Mouse (Mus musculus) small intestine, adult 2 months (tissue): ENCODE data around the gene Cd300a. TPM values are rescaled to one million over a fixed set of nuclear protein-coding genes. Genes with fewer than 3 reads are reported as not detected.

ENCODE experiments used
- H3K27ac ChIP-seq: fragments of 200-500 bp; 2 replicates; pipeline ENCODE4 v1.5.1; 2012; ENCODE audit warnings: low read depth, low read length, control low read depth, inconsistent platforms; ENCODE audit not compliant: insufficient read depth
- H3K27me3 ChIP-seq: fragments of 200-500 bp; 2 replicates; pipeline ENCODE4 v1.6.1; 2012; ENCODE audit warnings: mild to moderate bottlenecking, moderate library complexity, low read length, inconsistent platforms; ENCODE audit not compliant: control insufficient read depth, insufficient read depth
- H3K36me3 ChIP-seq: fragments of 200-500 bp; 2 replicates; pipeline ENCODE4 v1.6.1; 2012; ENCODE audit warnings: mild to moderate bottlenecking, low read length, control low read depth, inconsistent platforms; ENCODE audit not compliant: control insufficient read depth, insufficient read depth
- H3K4me1 ChIP-seq: fragments of 200-500 bp; 2 replicates; pipeline ENCODE4 v1.6.1; 2012; ENCODE audit warnings: low read length, inconsistent platforms, mixed read lengths; ENCODE audit not compliant: control insufficient read depth, insufficient read depth, insufficient read length
- H3K4me3 ChIP-seq: fragments of 200-500 bp; 2 replicates; pipeline ENCODE4 v1.5.1; 2012; ENCODE audit warnings: low read depth, mild to moderate bottlenecking, control low read depth, inconsistent platforms, low read length, moderate library complexity
- CTCF ChIP-seq: fragments of 200-500 bp; IDR thresholded peaks from 2 replicates; pipeline ENCODE4 v1.5.1; 2012; ENCODE audit warnings: low read depth, mild to moderate bottlenecking, control low read depth, inconsistent platforms, low read length, moderate library complexity, mixed read lengths; ENCODE audit not compliant: insufficient replicate concordance, insufficient read length; ENCODE audit errors: extremely low read depth
- POLR2A ChIP-seq: fragments of 200-500 bp; IDR thresholded peaks from 2 replicates; pipeline ENCODE4 v1.6.1; 2012; ENCODE audit warnings: low read depth, mild to moderate bottlenecking, control low read depth, inconsistent platforms, low read length, moderate library complexity
- WGBS: fragments of 180-500 bp; shearing (Covaris S2); methylation state at CpG from one replicate; pipeline ENCODE4 v1.1.7; 2018; 5-methylcytosine and 5-hydroxymethylcytosine counted together
- polyA plus RNA-seq: library from polyadenylated mRNA; depleted of rRNA; stranded (reverse); fragments of >200 nt; gene quantifications from 2 replicates; pipeline ENCODE4 v1.2.3, GENCODE M21; 2012

Gene Cd300a
- polyA plus RNA-seq, 1 experiment, result 0.91 TPM

DNA sequence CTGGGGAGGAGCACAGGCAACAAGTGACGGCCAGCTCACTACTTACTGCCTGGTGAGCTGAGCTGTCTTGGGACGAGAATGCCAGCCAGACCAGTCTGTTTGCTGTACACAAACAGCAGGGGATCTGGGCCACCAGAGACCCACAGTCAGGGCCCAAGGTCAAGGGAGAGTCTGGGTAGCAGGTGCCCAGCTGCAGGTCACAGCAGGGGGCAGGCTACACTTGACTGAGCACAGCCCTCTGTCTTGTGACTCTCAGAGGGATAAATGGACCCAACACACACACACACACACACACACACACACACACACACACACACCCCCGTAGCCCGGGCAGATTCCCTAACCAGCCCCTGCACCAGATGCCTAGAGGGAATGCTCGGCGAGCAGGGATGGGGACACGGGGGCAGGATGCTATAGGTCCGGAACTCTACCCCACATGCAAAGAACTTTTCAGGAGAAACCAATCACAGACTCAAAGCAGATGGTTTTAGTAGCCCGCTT, 14.5 kb upstream of the Cd300a start:
- H3K27ac ChIP-seq, result no peak overlapping the region
- no peaks in the 10 kb centered on the region for H3K36me3 ChIP-seq
- no peak overlapping the region for H3K4me3 ChIP-seq
- TF ChIP-seq POLR2A (no peak), CTCF (no peak)
- H3K4me1 ChIP-seq, result peaks cover 7% of the 10 kb centered on the region; the same call in 1 of the 2 replicates
- no peaks in the 10 kb centered on the region for H3K27me3 ChIP-seq
- 31% methylated on average over 9 of the region's 9 CpGs for WGBS

DNA sequence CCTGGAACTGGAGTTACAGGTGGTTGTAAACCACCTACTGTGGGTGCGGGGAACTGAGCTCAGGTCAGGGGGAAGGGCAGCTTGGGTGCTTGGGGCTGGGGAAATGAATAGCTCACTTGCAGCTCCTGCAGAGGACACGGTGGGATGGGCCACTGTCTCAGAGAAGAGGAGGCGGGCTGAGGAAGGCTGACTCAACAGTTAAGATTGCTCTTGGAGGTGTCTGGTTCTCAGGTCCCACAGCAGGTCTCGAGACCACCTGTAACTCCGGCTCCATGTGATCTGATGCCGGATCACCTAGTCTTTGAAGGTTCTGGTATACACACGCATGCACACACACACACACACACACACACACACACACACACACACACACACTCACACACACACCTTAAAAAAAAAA, 13.7 kb upstream of the Cd300a start:
- Histone ChIP-seq H3K4me1 (peaks cover 7% of the 10 kb centered on the region; the same call in 1 of the 2 replicates), H3K27me3 (no peaks in the 10 kb centered on the region)

DNA sequence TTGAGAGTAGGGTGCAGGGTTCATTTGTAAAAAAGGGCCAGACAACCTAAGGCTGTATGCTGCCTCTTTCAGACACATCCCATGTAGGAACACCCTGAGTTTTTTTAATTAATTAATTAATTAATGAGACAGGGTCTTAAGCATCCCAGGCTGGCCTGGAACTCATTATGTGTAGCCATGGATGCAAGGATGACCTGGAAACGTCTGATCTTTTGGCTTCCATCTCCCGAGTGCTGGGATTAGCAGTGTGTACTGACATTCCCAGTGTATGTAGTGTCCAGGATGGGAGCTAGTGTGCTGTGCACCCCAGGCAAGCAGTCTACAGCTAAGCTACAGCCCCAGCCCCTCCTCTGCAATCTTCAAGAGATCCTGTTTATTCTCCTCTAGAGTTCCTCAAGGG, 13.2 kb upstream of the Cd300a start:
- H3K4me1 ChIP-seq, result peaks cover 7% of the 10 kb centered on the region; the same call in 1 of the 2 replicates
- no peak for TF ChIP-seq POLR2A
- TF ChIP-seq CTCF, result no peak
- H3K36me3 ChIP-seq, result no peaks in the 10 kb centered on the region
- no peaks in the 10 kb centered on the region for H3K27me3 ChIP-seq
- WGBS, result 71% methylated on average over 2 of the region's 2 CpGs
- no peak overlapping the region for H3K4me3 ChIP-seq
- H3K27ac ChIP-seq, result no peak overlapping the region

More for the DNA sequence above, 13.7 kb upstream of the Cd300a start:
- no peaks in the 10 kb centered on the region for H3K36me3 ChIP-seq
- no peak overlapping the region for H3K27ac ChIP-seq
- no peak overlapping the region for H3K4me3 ChIP-seq
- TF ChIP-seq CTCF (no peak), POLR2A (no peak)
- WGBS, result 64% methylated on average over 7 of the region's 7 CpGs

DNA sequence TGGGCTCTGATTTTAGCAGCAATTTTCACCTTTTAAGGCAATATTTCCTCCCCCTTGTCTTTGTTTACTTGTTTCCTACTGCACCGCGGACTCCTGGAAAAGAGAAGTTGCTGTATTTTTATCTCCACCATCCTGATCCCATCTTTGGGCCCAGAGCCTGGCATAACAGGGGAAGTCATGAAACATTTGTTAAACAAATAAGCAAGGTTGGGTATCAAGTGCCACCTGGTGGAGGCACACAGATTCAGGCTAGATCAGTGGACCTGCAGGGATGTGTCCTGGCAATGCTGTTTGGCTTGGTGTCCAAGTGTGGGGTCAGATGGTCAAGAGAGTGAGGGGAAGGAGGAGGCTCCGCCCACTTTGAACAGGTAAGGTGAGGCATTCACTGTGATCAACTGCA, 12.7 kb upstream of the Cd300a start:
- Histone ChIP-seq H3K27ac (no peak overlapping the region), H3K27me3 (no peaks in the 10 kb centered on the region), H3K4me1 (peaks cover 7% of the 10 kb centered on the region; the same call in 1 of the 2 replicates), H3K4me3 (no peak overlapping the region), H3K36me3 (no peaks in the 10 kb centered on the region)
- TF ChIP-seq CTCF, result 0 out of 2 replicates have a peak, but pooled peaks have one; percentile 36
- no peak for TF ChIP-seq POLR2A
- 31% methylated on average over 3 of the region's 3 CpGs for WGBS

DNA sequence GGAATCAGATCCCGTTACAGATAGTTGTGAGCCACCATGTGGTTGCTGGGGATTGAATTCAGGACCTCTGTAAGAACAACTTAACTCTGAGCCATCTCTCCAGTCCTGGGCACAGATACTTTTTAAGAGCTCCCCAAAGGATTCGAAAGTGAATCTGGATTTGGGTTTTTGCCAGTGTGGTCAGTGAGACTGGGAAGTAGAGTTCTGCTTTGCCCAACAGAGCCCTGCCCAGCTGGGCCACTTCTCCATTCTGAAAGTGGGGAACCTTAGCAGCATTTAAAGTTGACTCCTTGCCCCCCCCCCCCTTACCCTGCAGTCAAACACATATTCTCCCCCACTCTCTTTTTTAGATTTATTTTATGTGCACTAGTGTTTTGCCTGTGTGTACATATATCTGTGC, 10.2 kb upstream of the Cd300a start:
- Histone ChIP-seq H3K4me1 (peaks cover 7% of the 10 kb centered on the region; the same call in 1 of the 2 replicates), H3K27me3 (no peaks in the 10 kb centered on the region), H3K27ac (no peak overlapping the region), H3K36me3 (no peaks in the 10 kb centered on the region), H3K4me3 (no peak overlapping the region)
- TF ChIP-seq POLR2A (no peak), CTCF (no peak)
- WGBS, result 65% methylated on average over 2 of the region's 2 CpGs

DNA sequence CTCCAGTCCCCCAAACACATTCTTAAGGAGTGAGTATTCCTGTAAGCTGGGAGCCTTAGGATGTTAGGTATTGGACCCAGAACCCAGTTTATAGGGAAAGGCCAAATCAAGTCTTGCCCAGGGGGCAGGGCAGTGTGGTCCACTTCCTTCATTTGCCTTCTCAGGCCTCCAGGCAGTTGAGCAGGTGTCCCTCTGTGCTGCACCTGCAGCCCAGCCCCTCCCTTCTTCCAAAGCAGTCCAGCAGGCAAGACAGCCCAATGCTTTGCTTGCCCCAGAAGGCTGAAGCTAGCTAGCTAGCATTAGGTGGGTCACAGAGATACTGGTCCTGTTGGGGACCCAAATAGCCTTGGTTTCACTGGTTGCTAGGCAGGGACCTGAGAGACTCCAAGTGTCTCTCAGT, 9.7 kb upstream of the Cd300a start:
- no peaks in the 10 kb centered on the region for H3K27me3 ChIP-seq
- TF ChIP-seq POLR2A (no peak), CTCF (no peak)
- no peak overlapping the region for H3K27ac ChIP-seq
- no peak overlapping the region for H3K4me3 ChIP-seq
- H3K4me1 ChIP-seq, result peaks cover 7% of the 10 kb centered on the region; the same call in 1 of the 2 replicates
- no peaks in the 10 kb centered on the region for H3K36me3 ChIP-seq

DNA sequence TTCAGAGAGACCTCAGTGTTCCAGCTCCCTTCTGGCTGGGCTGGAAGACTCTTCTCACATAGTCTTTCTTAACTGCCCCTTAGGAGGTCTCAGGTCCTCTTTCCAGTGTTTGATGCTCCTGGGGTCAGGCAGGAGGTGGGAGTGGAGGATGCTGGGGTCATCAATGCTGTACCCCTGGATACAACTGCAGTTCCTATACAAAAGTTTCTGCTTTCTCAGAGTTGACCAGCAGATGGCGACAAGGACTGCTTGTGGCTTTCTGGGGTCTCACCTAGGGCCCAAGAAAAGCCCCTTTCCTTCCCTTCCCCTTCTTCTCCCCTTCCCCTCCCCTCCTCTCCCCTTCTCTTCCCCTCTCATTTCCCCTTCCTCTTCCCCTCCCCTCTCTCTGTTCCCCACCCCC, 9.3 kb upstream of the Cd300a start:
- Histone ChIP-seq H3K27ac (no peak overlapping the region), H3K4me1 (peaks cover 7% of the 10 kb centered on the region; the same call in 1 of the 2 replicates), H3K36me3 (no peaks in the 10 kb centered on the region), H3K4me3 (no peak overlapping the region), H3K27me3 (no peaks in the 10 kb centered on the region; the same call in 1 of the 2 replicates)
- 0% methylated on average over 1 of the region's 1 CpGs for WGBS
- TF ChIP-seq CTCF, result peak; percentile 68; the same call in 1 of the 2 replicates
- no peak for TF ChIP-seq POLR2A
